ENCODE assay signal across 12 mouse cellular contexts in genomic region chr2:173083106-173083505, GRCm38 (mm10). TPM values are rescaled to one million over a fixed set of nuclear protein-coding genes. Genes with fewer than 3 reads are reported as not detected.
DNase-seq lines count a peak whose midpoint lies in the region; ATAC-seq lines count a peak whose summit lies in the region.
"Had no signal": no experiment of that assay in that cellular context is flagged by ENCODE, and none has a peak within 500 bp of the region (broad histone marks: within the 10 kb centered on the region; RNA-seq: fewer than 3 reads in every experiment).

No protein-coding gene starts in this region.

- H3K4me1 ChIP-seq in forebrain, embryonic 11.5 days (replicated peaks; ENCODE audit: control insufficient read depth, insufficient read depth, low read length) = 0 out of 2 replicates have a peak, but pooled peaks cover 2% of the 10 kb centered on the region
- no peaks in the 10 kb centered on the region for H3K4me1 ChIP-seq in forebrain, embryonic 12.5 days
- H3K4me1 ChIP-seq in kidney, embryonic 15.5 days = peaks cover 13% of the 10 kb centered on the region
- H3K4me1 ChIP-seq in limb, embryonic 12.5 days (replicated peaks) = peaks cover 14% of the 10 kb centered on the region

- DNase-seq in forebrain, embryonic 11.5 days (ENCODE audit: low spot score) = no peak
- no peak for DNase-seq in kidney, postnatal 14 days
- peak; percentile 24 for DNase-seq in 416B (ENCODE audit: low read depth)
- DNase-seq in left cerebral cortex, postnatal 14 days (ENCODE audit: low spot score in 2 of 2) = no peak
- no peak for DNase-seq in cerebellum, adult 9-10 months
- DNase-seq: gastrocnemius, postnatal 10 days had no signal

- no peak overlapping the region for H3K27ac ChIP-seq in forebrain, embryonic 11.5 days (ENCODE audit: low read depth, low read length)
- no peak overlapping the region for H3K27ac ChIP-seq in forebrain, embryonic 12.5 days
- no peak overlapping the region for H3K27ac ChIP-seq in kidney, embryonic 15.5 days
- no peak overlapping the region for H3K27ac ChIP-seq in limb, embryonic 12.5 days

- no peaks in the 10 kb centered on the region for H3K27me3 ChIP-seq in forebrain, embryonic 11.5 days (ENCODE audit: control insufficient read depth, insufficient read depth, low read length)
- H3K27me3 ChIP-seq in forebrain, embryonic 12.5 days = no peaks in the 10 kb centered on the region; the same call in 1 of the 2 replicates
- H3K27me3 ChIP-seq in kidney, embryonic 15.5 days = no peaks in the 10 kb centered on the region
- H3K27me3 ChIP-seq in limb, embryonic 12.5 days = no peaks in the 10 kb centered on the region; the same call in 1 of the 2 replicates

- no peak overlapping the region for H3K4me3 ChIP-seq in forebrain, embryonic 11.5 days (ENCODE audit: low read depth, low read length)
- H3K4me3 ChIP-seq in forebrain, embryonic 12.5 days (replicated peaks) = no peak overlapping the region
- H3K4me3 ChIP-seq in kidney, embryonic 15.5 days (replicated peaks) = no peak overlapping the region
- H3K4me3 ChIP-seq in limb, embryonic 12.5 days (replicated peaks) = no peak overlapping the region

- 0 out of 2 replicates have a peak, but pooled peaks have one; percentile 19 for ATAC-seq in forebrain, embryonic 11.5 days (replicated peaks; ENCODE audit: low FRiP score)
- no peak for ATAC-seq in forebrain, embryonic 12.5 days (ENCODE audit: low FRiP score)
- 0 out of 2 replicates have a peak, but pooled peaks have one; percentile 2 for ATAC-seq in kidney, embryonic 15.5 days (replicated peaks; ENCODE audit: low FRiP score)
- ATAC-seq in limb, embryonic 12.5 days (ENCODE audit: insufficient number of reproducible peaks, insufficient read depth, low FRiP score, low TSS enrichment, low read depth) = no peak

- H3K36me3 ChIP-seq in forebrain, embryonic 11.5 days (ENCODE audit: control insufficient read depth, insufficient read depth, low read length) = no peaks in the 10 kb centered on the region
- H3K36me3 ChIP-seq in forebrain, embryonic 12.5 days (replicated peaks) = no peaks in the 10 kb centered on the region
- no peaks in the 10 kb centered on the region for H3K36me3 ChIP-seq in kidney, embryonic 15.5 days
- H3K36me3 ChIP-seq in limb, embryonic 12.5 days = no peaks in the 10 kb centered on the region

- intact Hi-C loops in left cerebral cortex, postnatal 14 days (cut with DNase I) = loop anchor here (5.0 kb wide), 2 partner anchors 66 to 606 kb away; no protein-coding TSS in a partner anchor

- no peak overlapping the region for H3K9ac ChIP-seq in forebrain, embryonic 11.5 days (ENCODE audit: low read length)
- no peak overlapping the region for H3K9ac ChIP-seq in forebrain, embryonic 12.5 days
- no peak overlapping the region for H3K9ac ChIP-seq in kidney, embryonic 15.5 days
- H3K9ac ChIP-seq in limb, embryonic 12.5 days (replicated peaks) = no peak overlapping the region

- WGBS in forebrain, embryonic 11.5 days = 85% methylated on average over 9 of the region's 9 CpGs
- WGBS in forebrain, embryonic 12.5 days = 89% methylated on average over 9 of the region's 9 CpGs
- WGBS in kidney, embryonic 15.5 days = 81% methylated on average over 9 of the region's 9 CpGs
- 83% methylated on average over 9 of the region's 9 CpGs for WGBS in limb, embryonic 12.5 days

- H3K9me3 ChIP-seq in forebrain, embryonic 11.5 days (ENCODE audit: control insufficient read depth, low read length) = no peaks in the 10 kb centered on the region
- no peaks in the 10 kb centered on the region for H3K9me3 ChIP-seq in forebrain, embryonic 12.5 days
- no peaks in the 10 kb centered on the region for H3K9me3 ChIP-seq in kidney, embryonic 15.5 days (replicated peaks)
- H3K9me3 ChIP-seq in limb, embryonic 12.5 days = no peaks in the 10 kb centered on the region

- no peak overlapping the region for H3K4me2 ChIP-seq in forebrain, embryonic 11.5 days (ENCODE audit: low read depth, low read length, severe bottlenecking)
- no peak overlapping the region for H3K4me2 ChIP-seq in forebrain, embryonic 12.5 days
- peak overlapping the region; percentile 38; the same call in 1 of the 2 replicates for H3K4me2 ChIP-seq in kidney, embryonic 15.5 days
- peak overlapping the region; percentile 28; the same call in 1 of the 2 replicates for H3K4me2 ChIP-seq in limb, embryonic 12.5 days

RNA-seq across cellular contexts. Expression of gene Ctcfl, which starts 36.2 kb away (rescaled TPM):
- 0.08 TPM in 1 of 2 replicates, not detected in the other for polyA plus RNA-seq in forebrain, embryonic 11.5 days (2014; fragmentation: Nextera tagmentation; extraction: Ambion mirVana)
- polyA plus RNA-seq in forebrain, embryonic 12.5 days (2016; fragmentation: Nextera tagmentation; extraction: Ambion mirVana) = 0.09 TPM in 1 of 2 replicates, not detected in the other
- polyA plus RNA-seq in kidney, embryonic 15.5 days (2015; fragmentation: Nextera tagmentation; extraction: Ambion mirVana) = 0.12 and 0.21 TPM in 2 replicates
- polyA plus RNA-seq in limb, embryonic 12.5 days (2016; fragmentation: Nextera tagmentation; extraction: Ambion mirVana) = 0.13 TPM in 2 replicates
- total RNA-seq in left cerebral cortex, postnatal 14 days (2021) = not detected
- total RNA-seq: gastrocnemius, postnatal 10 days; layer of hippocampus, adult 8-10 months; megakaryocyte progenitor cell, adult 5-6 weeks had no signal
- polyA plus RNA-seq: inflammation-experienced regulatory T-cells, adult 6 months had no signal

Comparison
In these comparisons a context has a peak if more than half of its experiments do, and no peak if none do; other contexts are left out.
1. ATAC-seq: peak in forebrain, embryonic 11.5 days (single experiment) and kidney, embryonic 15.5 days (single experiment); none in forebrain, embryonic 12.5 days (single experiment) and limb, embryonic 12.5 days (single experiment).
2. H3K4me2 ChIP-seq: peak in kidney, embryonic 15.5 days (single experiment) and limb, embryonic 12.5 days (single experiment); none in forebrain, embryonic 11.5 days (single experiment) and forebrain, embryonic 12.5 days (single experiment).